Mouse (Mus musculus): ENCODE data around the gene Serpinb1b. TPM values are rescaled to one million over a fixed set of nuclear protein-coding genes. Genes with fewer than 3 reads are reported as not detected.

The Serpinb1b gene
- polyA plus RNA-seq, 1 experiment = 1.6 TPM

GRCm38 (mm10) chr13:33113054-33113453 lies 34.7 kb downstream of the Serpinb1b start:
- Histone ChIP-seq H3ac (ENCODE audit: control insufficient read depth, insufficient read length) (no peak overlapping the region), H3K4me2 (ENCODE audit: low read depth) (no peak overlapping the region), H3K36me3 (ENCODE audit: control insufficient read depth, insufficient read depth) (no peaks in the 10 kb centered on the region), H3K79me2 (ENCODE audit: control insufficient read depth, insufficient read depth) (no peaks in the 10 kb centered on the region), H3K4me3 (no peak overlapping the region), H3K27me3 (ENCODE audit: control insufficient read depth, insufficient read depth, insufficient read length) (no peaks in the 10 kb centered on the region)
- TF ChIP-seq USF1 (IDR thresholded peaks at IDR 0.05; ENCODE audit: low read depth) (no peak), E2F4 (IDR thresholded peaks at IDR 0.05; ENCODE audit: insufficient read depth) (no peak), POLR2A (IDR thresholded peaks at IDR 0.05; ENCODE audit: insufficient read length, low read depth) (no peak), REST (IDR thresholded peaks at IDR 0.05; ENCODE audit: insufficient read depth, insufficient read length) (no peak), TCF12 (IDR thresholded peaks at IDR 0.05; ENCODE audit: insufficient read depth, poor library complexity, severe bottlenecking) (peak; percentile 66), MYOG (IDR thresholded peaks at IDR 0.05; ENCODE audit: control insufficient read depth in 1 of 3, insufficient read depth in 1 of 3, insufficient read length in 2 of 3, low read depth in 2 of 3) (peak; percentile 5 to 97 (median 55)), MAX (IDR thresholded peaks at IDR 0.05; ENCODE audit: low read depth) (no peak), SRF (IDR thresholded peaks at IDR 0.05; ENCODE audit: control insufficient read depth, insufficient read length, low read depth) (no peak), TCF3 (IDR thresholded peaks at IDR 0.05; ENCODE audit: insufficient read length, low read depth) (peak; percentile 79), MYOD1 (IDR thresholded peaks at IDR 0.05; ENCODE audit: control insufficient read depth in 1 of 3, insufficient read length in 2 of 3, low read depth in 2 of 3) (peak in 2 of 3 experiments; percentile 87 to 88), CEBPB (IDR thresholded peaks at IDR 0.05; ENCODE audit: insufficient read depth, poor library complexity, severe bottlenecking) (no peak), POLR2AphosphoS2 (IDR thresholded peaks at IDR 0.05; ENCODE audit: insufficient read length, low read depth) (no peak)

GRCm38 (mm10) chr13:33137717-33138116 lies 59.3 kb downstream of the Serpinb1b start:
- no peaks in the 10 kb centered on the region for H3K36me3 ChIP-seq (ENCODE audit: control insufficient read depth, insufficient read depth)
- TF ChIP-seq CEBPB (IDR thresholded peaks at IDR 0.05; ENCODE audit: insufficient read depth, poor library complexity, severe bottlenecking) (no peak), USF1 (IDR thresholded peaks at IDR 0.05; ENCODE audit: low read depth) (no peak), REST (IDR thresholded peaks at IDR 0.05; ENCODE audit: insufficient read depth, insufficient read length) (no peak), POLR2A (IDR thresholded peaks at IDR 0.05; ENCODE audit: insufficient read length, low read depth) (no peak), MAX (IDR thresholded peaks at IDR 0.05; ENCODE audit: low read depth) (no peak), MYOG (IDR thresholded peaks at IDR 0.05; ENCODE audit: control insufficient read depth in 1 of 3, insufficient read depth in 1 of 3, insufficient read length in 2 of 3, low read depth in 2 of 3) (no peak), TCF3 (IDR thresholded peaks at IDR 0.05; ENCODE audit: insufficient read length, low read depth) (no peak), E2F4 (IDR thresholded peaks at IDR 0.05; ENCODE audit: insufficient read depth) (no peak), SRF (IDR thresholded peaks at IDR 0.05; ENCODE audit: control insufficient read depth, insufficient read length, low read depth) (no peak), POLR2AphosphoS2 (IDR thresholded peaks at IDR 0.05; ENCODE audit: insufficient read length, low read depth) (no peak)
- H3K4me3 ChIP-seq = no peak overlapping the region

GRCm38 (mm10) chr13:33141435-33141834 lies 63.1 kb downstream of the Serpinb1b start:
- Histone ChIP-seq H3ac (ENCODE audit: control insufficient read depth, insufficient read length) (no peak overlapping the region), H3K27me3 (ENCODE audit: control insufficient read depth, insufficient read depth, insufficient read length) (no peaks in the 10 kb centered on the region), H3K4me3 (no peak overlapping the region), H3K36me3 (ENCODE audit: control insufficient read depth, insufficient read depth) (no peaks in the 10 kb centered on the region), H3K4me2 (ENCODE audit: low read depth) (peak overlapping the region; percentile 22), H3K79me2 (ENCODE audit: control insufficient read depth, insufficient read depth) (no peaks in the 10 kb centered on the region)
- TF ChIP-seq MYOG (IDR thresholded peaks at IDR 0.05; ENCODE audit: control insufficient read depth in 1 of 3, insufficient read depth in 1 of 3, insufficient read length in 2 of 3, low read depth in 2 of 3) = no peak
- no peak for TF ChIP-seq REST (IDR thresholded peaks at IDR 0.05; ENCODE audit: insufficient read depth, insufficient read length)
- no peak for TF ChIP-seq E2F4 (IDR thresholded peaks at IDR 0.05; ENCODE audit: insufficient read depth)

More at GRCm38 (mm10) chr13:33137717-33138116, 59.3 kb downstream of the Serpinb1b start:
- Histone ChIP-seq H3K79me2 (ENCODE audit: control insufficient read depth, insufficient read depth) (no peaks in the 10 kb centered on the region), H3K27me3 (ENCODE audit: control insufficient read depth, insufficient read depth, insufficient read length) (no peaks in the 10 kb centered on the region), H3ac (ENCODE audit: control insufficient read depth, insufficient read length) (no peak overlapping the region), H3K4me2 (ENCODE audit: low read depth) (no peak overlapping the region)

Other genes with a start within 250 kb of the Serpinb1b start
- gene Serpinb1a, start 227.4 kb upstream of the Serpinb1b start, polyA plus RNA-seq (2012; fragmentation: generic; extraction: Trizol) = 85.1 TPM
- gene Serpinb1c, start 180.4 kb upstream of the Serpinb1b start, polyA plus RNA-seq (2012; fragmentation: generic; extraction: Trizol) = 0.08 TPM
- 1.4 TPM for gene Serpinb6b, start 113.4 kb upstream of the Serpinb1b start, polyA plus RNA-seq (2012; fragmentation: generic; extraction: Trizol)
- gene Serpinb9, start 75.3 kb upstream of the Serpinb1b start, polyA plus RNA-seq (2012; fragmentation: generic; extraction: Trizol) = 7.2 TPM
- gene Serpinb9b, start 51.2 kb upstream of the Serpinb1b start, polyA plus RNA-seq (2012; fragmentation: generic; extraction: Trizol) = 0.79 TPM
- gene Serpinb9c, start 81.2 kb downstream of the Serpinb1b start, polyA plus RNA-seq (2012; fragmentation: generic; extraction: Trizol) = 0.14 TPM
- gene Serpinb9d, start 114.4 kb downstream of the Serpinb1b start, polyA plus RNA-seq (2012; fragmentation: generic; extraction: Trizol) = 0.10 TPM
- gene Serpinb9e, start 171.0 kb downstream of the Serpinb1b start, polyA plus RNA-seq (2012; fragmentation: generic; extraction: Trizol) = 0.02 TPM
- 0.07 TPM for gene Serpinb9f, start 245.5 kb downstream of the Serpinb1b start, polyA plus RNA-seq (2012; fragmentation: generic; extraction: Trizol)